Mouse (Mus musculus) CH12.LX (cell line): ENCODE measurements around the gene Mtx1. TPM values are rescaled to one million over a fixed set of nuclear protein-coding genes. Genes with fewer than 3 reads are reported as not detected.

Experiments
- DNase-seq: peaks from one replicate; pipeline ENCODE4 v3.0.0-alpha.2; 2013; ENCODE audit errors: extremely low read depth
- H3K27ac ChIP-seq: 2 replicates; pipeline ENCODE4 v1.5.1; 2012; ENCODE audit warnings: low read depth, mild to moderate bottlenecking, control low read depth, moderate library complexity; ENCODE audit not compliant: insufficient read depth
- H3K27me3 ChIP-seq: replicated peaks from 2 replicates; pipeline ENCODE3; 2012; ENCODE audit warnings: inconsistent platforms
- H3K36me3 ChIP-seq, 2 experiments: replicated peaks in 1 of 2; 2 replicates each; pipeline versions ENCODE3 to v1.6.1; 2012; ENCODE audit warnings: inconsistent platforms in 1 of 2, low read length in 1 of 2, mild to moderate bottlenecking in 1 of 2, mixed read lengths in 1 of 2, moderate library complexity in 1 of 2; ENCODE audit not compliant: control insufficient read depth in 1 of 2, insufficient read depth in 1 of 2
- H3K4me1 ChIP-seq, 2 experiments: 2 replicates each; pipeline ENCODE4 v1.6.1; 2012; ENCODE audit warnings: inconsistent platforms in 1 of 2, moderate library complexity in 1 of 2; ENCODE audit not compliant: insufficient read depth in 2 of 2, control insufficient read depth in 1 of 2
- H3K4me2 ChIP-seq: 2 replicates; pipeline ENCODE4 v1.6.1; 2012; ENCODE audit warnings: low read depth, mild to moderate bottlenecking, control low read depth; ENCODE audit not compliant: poor library complexity, insufficient read depth, severe bottlenecking
- H3K4me3 ChIP-seq, 3 experiments: fragments of 150-350 bp in 1 of 3; sonication (generic) in 1 of 3; replicated peaks in 1 of 3; 2 replicates each; pipeline versions ENCODE3 to v1.5.1; 2011 to 2012; ENCODE audit warnings: low read depth in 2 of 3, low read length in 2 of 3, mild to moderate bottlenecking in 2 of 3, moderate library complexity in 2 of 3, control low read depth in 1 of 3, improper control_type of control experiment in 1 of 3, inconsistent platforms in 1 of 3, mixed read lengths in 1 of 3; ENCODE audit not compliant: poor library complexity in 1 of 3
- H3K79me2 ChIP-seq: replicated peaks from 2 replicates; pipeline ENCODE4 v1.6.1; 2012; ENCODE audit warnings: mild to moderate bottlenecking, moderate library complexity; ENCODE audit not compliant: control insufficient read depth, poor library complexity, insufficient read depth, severe bottlenecking; ENCODE audit errors: extremely low read depth
- H3K9ac ChIP-seq: 2 replicates; pipeline ENCODE4 v1.6.1; 2012; ENCODE audit warnings: low read depth, mild to moderate bottlenecking, control low read depth, moderate library complexity; ENCODE audit not compliant: insufficient read depth
- H3K9me3 ChIP-seq: replicated peaks from 2 replicates; pipeline ENCODE3; 2012; ENCODE audit warnings: low read length, inconsistent platforms, mixed read lengths
- BHLHE40 ChIP-seq: IDR thresholded peaks from 2 replicates; pipeline ENCODE4 v1.6.1; 2011; ENCODE audit warnings: mild to moderate bottlenecking, low read depth, low read length, improper control_type of control experiment
- CHD1 ChIP-seq: IDR thresholded peaks from 2 replicates; pipeline ENCODE4 v1.6.1; 2012; ENCODE audit warnings: low read depth, low read length, improper control_type of control experiment, inconsistent platforms
- E2F4 ChIP-seq: IDR thresholded peaks from 2 replicates; pipeline ENCODE4 v1.6.1; 2011; ENCODE audit warnings: low read depth, low read length, improper control_type of control experiment; ENCODE audit not compliant: insufficient replicate concordance
- ELF1 ChIP-seq: IDR thresholded peaks from 2 replicates; pipeline ENCODE4 v1.6.1; 2014; ENCODE audit warnings: low read depth, mild to moderate bottlenecking, inconsistent platforms, low read length, improper control_type of control experiment
- ETS1 ChIP-seq: conservative IDR thresholded peaks from 2 replicates; pipeline ENCODE4 v1.6.1; 2012; ENCODE audit warnings: low read depth, mild to moderate bottlenecking, inconsistent platforms, low read length, improper control_type of control experiment, moderate library complexity
- HCFC1 ChIP-seq: IDR thresholded peaks from 2 replicates; pipeline ENCODE4 v1.6.1; 2012; ENCODE audit warnings: low read depth, mild to moderate bottlenecking, inconsistent platforms, low read length, improper control_type of control experiment
- JUND ChIP-seq: conservative IDR thresholded peaks from 2 replicates; pipeline ENCODE4 v1.6.1; 2011; ENCODE audit warnings: low read depth, low read length, improper control_type of control experiment
- KAT2A ChIP-seq: IDR thresholded peaks from 2 replicates; pipeline ENCODE4 v1.6.1; 2012; ENCODE audit warnings: low read length, improper control_type of control experiment, inconsistent platforms; ENCODE audit not compliant: insufficient replicate concordance
- MAFK ChIP-seq: IDR thresholded peaks from 2 replicates; pipeline ENCODE4 v1.6.1; 2011; ENCODE audit warnings: low read length, improper control_type of control experiment; ENCODE audit not compliant: insufficient replicate concordance
- MAX ChIP-seq: IDR thresholded peaks from 2 replicates; pipeline ENCODE4 v1.6.1; 2011; ENCODE audit warnings: low read length, improper control_type of control experiment
- MAZ ChIP-seq: IDR thresholded peaks from 2 replicates; pipeline ENCODE4 v1.6.1; 2012; ENCODE audit warnings: low read depth, mild to moderate bottlenecking, inconsistent platforms, low read length, improper control_type of control experiment, moderate library complexity
- MEF2A ChIP-seq: IDR thresholded peaks from 2 replicates; pipeline ENCODE4 v1.6.1; 2014; ENCODE audit warnings: low read depth, mild to moderate bottlenecking, inconsistent platforms, low read length, improper control_type of control experiment, borderline replicate concordance
- MXI1 ChIP-seq: IDR thresholded peaks from 2 replicates; pipeline ENCODE4 v1.6.1; 2011; ENCODE audit warnings: mild to moderate bottlenecking, low read depth, low read length, improper control_type of control experiment
- MYC ChIP-seq: IDR thresholded peaks from 2 replicates; pipeline ENCODE4 v1.6.1; 2011; ENCODE audit warnings: low read depth, mild to moderate bottlenecking, improper control_type of control experiment, low read length
- NELFE ChIP-seq: IDR thresholded peaks from 2 replicates; pipeline ENCODE4 v1.6.1; 2011; ENCODE audit warnings: low read depth, low read length, improper control_type of control experiment
- NRF1 ChIP-seq: IDR thresholded peaks from 2 replicates; pipeline ENCODE4 v1.6.1; 2014; ENCODE audit warnings: low read depth, mild to moderate bottlenecking, inconsistent platforms, low read length, improper control_type of control experiment, moderate library complexity
- PAX5 ChIP-seq: IDR thresholded peaks from 2 replicates; pipeline ENCODE4 v1.6.1; 2012; ENCODE audit warnings: low read length, inconsistent platforms, mixed read lengths
- RAD21 ChIP-seq: IDR thresholded peaks from 2 replicates; pipeline ENCODE4 v1.6.1; 2011; ENCODE audit warnings: low read depth, mild to moderate bottlenecking, low read length, improper control_type of control experiment, moderate library complexity
- RCOR1 ChIP-seq: conservative IDR thresholded peaks from 2 replicates; pipeline ENCODE4 v1.6.1; 2012; ENCODE audit warnings: low read depth, mild to moderate bottlenecking, inconsistent platforms, low read length, improper control_type of control experiment
- SMC3 ChIP-seq: IDR thresholded peaks from 2 replicates; pipeline ENCODE4 v1.6.1; 2011; ENCODE audit warnings: low read depth, low read length, improper control_type of control experiment
- TBP ChIP-seq: conservative IDR thresholded peaks from 2 replicates; pipeline ENCODE4 v1.6.1; 2011; ENCODE audit warnings: low read depth, low read length, improper control_type of control experiment
- UBTF ChIP-seq: IDR thresholded peaks from 2 replicates; pipeline ENCODE4 v1.6.1; 2012; ENCODE audit warnings: low read depth, mild to moderate bottlenecking, inconsistent platforms, low read length, improper control_type of control experiment, moderate library complexity
- USF1 ChIP-seq: IDR thresholded peaks from 2 replicates; pipeline ENCODE4 v1.6.1; 2014; ENCODE audit warnings: low read depth, mild to moderate bottlenecking, inconsistent platforms, low read length, improper control_type of control experiment
- USF2 ChIP-seq: conservative IDR thresholded peaks from 2 replicates; pipeline ENCODE4 v1.6.1; 2011; ENCODE audit warnings: low read depth, low read length, improper control_type of control experiment
- ZC3H11A ChIP-seq: IDR thresholded peaks from 2 replicates; pipeline ENCODE4 v1.6.1; 2012; ENCODE audit warnings: low read depth, mild to moderate bottlenecking, inconsistent platforms, low read length, improper control_type of control experiment
- ZKSCAN1 ChIP-seq: IDR thresholded peaks from 2 replicates; pipeline ENCODE4 v1.6.1; 2012; ENCODE audit warnings: low read depth, inconsistent platforms, low read length, improper control_type of control experiment, borderline replicate concordance
- dilution Hi-C: fragments of 300-500 bp; cut with MboI; formaldehyde crosslinking; loops from 2 replicates; pipeline ENCODE4 v1.14.3; 2020; ENCODE audit warnings: low sequenced_read_pairs; ENCODE audit not compliant: extremely low pct_unique_long_range_greater_than_20kb, extremely low pct_ligation_motif_present
- in situ Hi-C: fragments of 300-500 bp; cut with MboI; formaldehyde crosslinking; loops from 3 replicates; pipeline ENCODE4 v1.14.3; 2019; ENCODE audit warnings: low sequenced_read_pairs, low pct_ligation_motif_present, low pct_unique_long_range_greater_than_20kb, mixed read lengths
- polyA plus RNA-seq: library from polyadenylated mRNA; unstranded; fragments of >175 nt; gene quantifications from 2 replicates; pipeline ENCODE4 v1.2.1, GENCODE M21; 2012; ENCODE audit warnings: low read depth; ENCODE audit not compliant: insufficient read length
- total RNA-seq, 2 experiments: library from RNA; depleted of rRNA; stranded (reverse); fragments of 300-350 nt in 1 of 2; fragments of >200 nt in 1 of 2; gene quantifications; 2 replicates each; pipeline ENCODE4 v1.2.3; 2012 to 2014

Mtx1 gene
- total and polyA plus RNA-seq, 3 experiments, result 162 to 299 (median 205) TPM

DNA sequence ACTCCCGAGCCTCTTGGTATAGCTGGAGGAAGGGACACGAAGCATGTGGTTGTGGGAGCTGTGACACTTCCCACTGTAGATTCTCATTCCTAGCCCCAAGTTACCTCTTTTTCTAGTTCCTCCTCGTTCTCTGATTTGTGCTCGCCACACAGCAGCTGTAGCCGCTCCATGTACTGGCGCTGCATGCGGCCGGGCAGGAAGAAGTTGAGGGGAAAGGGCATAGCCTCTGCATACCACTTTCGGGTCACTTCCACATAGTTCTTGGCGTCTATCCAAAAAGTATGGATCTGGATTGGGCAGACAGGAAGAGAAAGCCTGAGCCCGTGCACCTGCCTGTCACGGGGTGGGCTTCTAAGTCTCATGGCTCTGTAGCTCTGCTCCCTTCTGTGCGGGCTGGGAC is 16.7 kb downstream of the Mtx1 start:
- Histone ChIP-seq H3K27me3 (no peaks in the 10 kb centered on the region), H3K9me3 (no peaks in the 10 kb centered on the region), H3K4me1 (peaks cover 5 to 33% of the 10 kb centered on the region in 2 experiments; a peak in 3 of 4 replicates), H3K36me3 (peaks cover 60 to 76% of the 10 kb centered on the region in 2 experiments), H3K4me2 (no peak overlapping the region), H3K4me3 (no peak overlapping the region), H3K27ac (no peak overlapping the region), H3K9ac (no peak overlapping the region), H3K79me2 (peaks cover 14% of the 10 kb centered on the region)
- in situ Hi-C loops, result no loop called here
- DNase-seq, result no peak
- dilution Hi-C loops, result no loop called here
- TF ChIP-seq ZKSCAN1 (no peak), USF1 (no peak), ELF1 (no peak), JUND (no peak), PAX5 (no peak), CHD1 (no peak), BHLHE40 (no peak), SMC3 (no peak), RCOR1 (no peak), USF2 (no peak)

DNA sequence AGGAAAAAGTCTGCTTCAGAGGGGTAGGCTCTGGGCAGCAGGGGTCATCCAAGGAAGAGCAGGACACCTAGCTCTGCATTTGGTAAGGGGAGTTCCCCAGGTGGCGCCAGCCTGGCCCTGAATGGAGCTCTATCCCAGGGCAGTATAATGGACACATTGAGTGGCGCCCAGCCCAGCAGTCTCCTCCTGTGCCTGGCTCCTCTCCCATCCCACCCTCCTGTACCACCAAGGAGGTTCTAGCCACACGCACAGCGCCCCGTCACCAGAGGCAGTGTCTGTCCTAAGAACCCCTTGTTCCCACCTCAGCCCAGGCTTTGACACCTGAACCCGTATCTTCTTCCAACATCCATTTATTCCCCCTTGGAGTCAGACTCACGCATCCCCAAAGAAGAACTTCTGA is 17.2 kb downstream of the Mtx1 start:
- dilution Hi-C loops (no loop called here), in situ Hi-C loops (loop anchor here (5.0 kb wide), 1 partner anchor 33 kb away; no protein-coding TSS in a partner anchor)
- no peak overlapping the region for H3K27ac ChIP-seq

More for the DNA sequence above, 17.2 kb downstream of the Mtx1 start:
- no peak overlapping the region for H3K9ac ChIP-seq
- H3K9me3 ChIP-seq, result no peaks in the 10 kb centered on the region
- no peak overlapping the region for H3K4me2 ChIP-seq
- H3K36me3 ChIP-seq, result peaks cover 63 to 80% of the 10 kb centered on the region in 2 experiments
- H3K27me3 ChIP-seq, result no peaks in the 10 kb centered on the region
- H3K79me2 ChIP-seq, result peaks cover 14% of the 10 kb centered on the region
- TF ChIP-seq HCFC1 (no peak), UBTF (no peak), KAT2A (no peak), NRF1 (no peak), SMC3 (no peak), MXI1 (no peak), USF2 (no peak), JUND (no peak), ZC3H11A (no peak), MAX (no peak), ETS1 (no peak), E2F4 (no peak), MAZ (no peak), RAD21 (no peak), MYC (no peak), MEF2A (no peak), MAFK (no peak), TBP (no peak), NELFE (no peak)
- DNase-seq, result no peak
- peaks cover 5 to 30% of the 10 kb centered on the region in 2 experiments; a peak in 3 of 4 replicates for H3K4me1 ChIP-seq
- no peak overlapping the region for H3K4me3 ChIP-seq
